Mouse (Mus musculus): ENCODE data around the gene Pes1. TPM values are rescaled to one million over a fixed set of nuclear protein-coding genes. Genes with fewer than 3 reads are reported as not detected.

Gene Pes1
- polyA plus RNA-seq, 1 experiment from 2014 or later, result 70.6 TPM

GRCm38 (mm10) chr11:3969837-3970236 lies 6.1 kb downstream of the Pes1 start:
- Histone ChIP-seq H3K36me3 (ENCODE audit: poor library complexity, severe bottlenecking) (peaks cover 68% of the 10 kb centered on the region), H3K9me3 (replicated peaks) (no peaks in the 10 kb centered on the region), H3K27ac (no peak overlapping the region), H3K4me3 (no peak overlapping the region), H3K9ac (no peak overlapping the region), H3K4me1 (peaks cover 14% of the 10 kb centered on the region), H3K4me2 (no peak overlapping the region), H3K27me3 (no peaks in the 10 kb centered on the region)
- no peak for ATAC-seq
- 80% methylated on average over 3 of the region's 3 CpGs for WGBS

GRCm38 (mm10) chr11:3970361-3970760 lies 6.6 kb downstream of the Pes1 start:
- peaks cover 73% of the 10 kb centered on the region for H3K36me3 ChIP-seq (ENCODE audit: poor library complexity, severe bottlenecking)
- no peak overlapping the region for H3K9ac ChIP-seq
- no peaks in the 10 kb centered on the region for H3K27me3 ChIP-seq
- H3K9me3 ChIP-seq (replicated peaks), result no peaks in the 10 kb centered on the region
- no peak overlapping the region for H3K27ac ChIP-seq
- no peak overlapping the region for H3K4me2 ChIP-seq
- ATAC-seq, result no peak
- WGBS, result 96% methylated on average over 7 of the region's 7 CpGs
- H3K4me3 ChIP-seq, result no peak overlapping the region
- H3K4me1 ChIP-seq, result peaks cover 9% of the 10 kb centered on the region

- 97% methylated on average over 7 of the region's 7 CpGs for WGBS
- H3K36me3 ChIP-seq (ENCODE audit: poor library complexity, severe bottlenecking), result peaks cover 98% of the 10 kb centered on the region
These were observed 9.3 kb downstream of the Pes1 start for GRCm38 (mm10) chr11:3973081-3973480.

GRCm38 (mm10) chr11:3974311-3974710 lies 10.5 kb downstream of the Pes1 start:
- Histone ChIP-seq H3K4me3 (no peak overlapping the region), H3K27me3 (no peaks in the 10 kb centered on the region), H3K36me3 (ENCODE audit: poor library complexity, severe bottlenecking) (peaks cover 100% of the 10 kb centered on the region), H3K4me2 (no peak overlapping the region), H3K9me3 (replicated peaks) (no peaks in the 10 kb centered on the region), H3K4me1 (no peaks in the 10 kb centered on the region), H3K27ac (no peak overlapping the region), H3K9ac (no peak overlapping the region)
- ATAC-seq, result no peak
- 45% methylated on average over 3 of the region's 3 CpGs for WGBS

More at GRCm38 (mm10) chr11:3973081-3973480, 9.3 kb downstream of the Pes1 start:
- no peak for ATAC-seq
- no peak overlapping the region for H3K9ac ChIP-seq
- H3K9me3 ChIP-seq (replicated peaks), result no peaks in the 10 kb centered on the region
- no peaks in the 10 kb centered on the region for H3K27me3 ChIP-seq
- H3K4me3 ChIP-seq, result no peak overlapping the region
- no peak overlapping the region for H3K4me2 ChIP-seq
- no peaks in the 10 kb centered on the region for H3K4me1 ChIP-seq
- no peak overlapping the region for H3K27ac ChIP-seq

- Histone ChIP-seq H3K9ac (no peak within 1 kb of the TSS), H3K27me3 (no peaks in the 10 kb centered on the region), H3K4me1 (no peaks in the 10 kb centered on the region), H3K9me3 (replicated peaks) (no peaks in the 10 kb centered on the region), H3K4me2 (no peak within 1 kb of the TSS), H3K36me3 (ENCODE audit: poor library complexity, severe bottlenecking) (peaks cover 97% of the 10 kb centered on the region), H3K4me3 (no peak within 1 kb of the TSS), H3K27ac (no peak within 1 kb of the TSS)
- WGBS, result 95% methylated on average over 6 of the region's 6 CpGs
- no peak for ATAC-seq
These were observed 12.9 kb downstream of the Pes1 start, which contains the start of gene 4930556J24Rik for GRCm38 (mm10) chr11:3976678-3977077. Gene 4930556J24Rik (minus strand): TSS chr11:3976778.

- Histone ChIP-seq H3K36me3 (ENCODE audit: poor library complexity, severe bottlenecking) (peaks cover 79% of the 10 kb centered on the region), H3K9ac (no peak overlapping the region), H3K27me3 (peaks cover 8% of the 10 kb centered on the region), H3K4me2 (no peak overlapping the region), H3K9me3 (replicated peaks) (no peaks in the 10 kb centered on the region), H3K4me1 (peaks cover 7% of the 10 kb centered on the region), H3K27ac (no peak overlapping the region), H3K4me3 (no peak overlapping the region)
- ATAC-seq, result no peak
- 86% methylated on average over 5 of the region's 5 CpGs for WGBS
These were observed 14.6 kb downstream of the Pes1 start for GRCm38 (mm10) chr11:3978421-3978820.

GRCm38 (mm10) chr11:3981536-3981935 lies 17.8 kb downstream of the Pes1 start:
- Histone ChIP-seq H3K4me3 (no peak overlapping the region), H3K9me3 (replicated peaks) (no peaks in the 10 kb centered on the region), H3K27ac (no peak overlapping the region), H3K27me3 (peaks cover 26% of the 10 kb centered on the region), H3K9ac (no peak overlapping the region), H3K4me2 (no peak overlapping the region), H3K36me3 (ENCODE audit: poor library complexity, severe bottlenecking) (peaks cover 48% of the 10 kb centered on the region), H3K4me1 (peaks cover 9% of the 10 kb centered on the region)
- WGBS, result 83% methylated on average over 6 of the region's 6 CpGs
- ATAC-seq, result no peak

- Histone ChIP-seq H3K36me3 (ENCODE audit: poor library complexity, severe bottlenecking) (peaks cover 38% of the 10 kb centered on the region), H3K27ac (no peak overlapping the region), H3K9me3 (replicated peaks) (no peaks in the 10 kb centered on the region), H3K4me2 (no peak overlapping the region; the same call in 1 of the 2 replicates), H3K4me1 (peaks cover 9% of the 10 kb centered on the region), H3K9ac (no peak overlapping the region), H3K27me3 (peaks cover 26% of the 10 kb centered on the region), H3K4me3 (no peak overlapping the region)
- no peak for ATAC-seq
- whole genome bisulfite sequencing, result 73% methylated on average over 7 of the region's 7 CpGs
These were observed 18.8 kb downstream of the Pes1 start for GRCm38 (mm10) chr11:3982275-3983209.

- Histone ChIP-seq H3K4me3 (peak within 1 kb of the TSS; percentile 41), H3K4me2 (peak within 1 kb of the TSS; percentile 68), H3K36me3 (ENCODE audit: poor library complexity, severe bottlenecking) (peaks cover 30% of the 10 kb centered on the region), H3K27ac (no peak within 1 kb of the TSS), H3K9ac (peak within 1 kb of the TSS; percentile 64), H3K4me1 (peaks cover 9% of the 10 kb centered on the region), H3K9me3 (replicated peaks) (no peaks in the 10 kb centered on the region), H3K27me3 (peaks cover 26% of the 10 kb centered on the region)
- 1% methylated on average over 27 of the region's 37 CpGs for WGBS
- ATAC-seq, result peak; percentile 48; the same call in 1 of the 2 replicates
These were observed 19.6 kb downstream of the Pes1 start, which contains the start of gene Gal3st1 for GRCm38 (mm10) chr11:3983291-3983862. Gene Gal3st1 (plus strand): TSS chr11:3983636.

- Histone ChIP-seq H3K27ac (no peak overlapping the region), H3K4me3 (peak overlapping the region; percentile 41), H3K4me1 (peaks cover 9% of the 10 kb centered on the region), H3K9me3 (replicated peaks) (no peaks in the 10 kb centered on the region), H3K36me3 (ENCODE audit: poor library complexity, severe bottlenecking) (peaks cover 23% of the 10 kb centered on the region), H3K4me2 (peak overlapping the region; percentile 68), H3K27me3 (peaks cover 26% of the 10 kb centered on the region), H3K9ac (peak overlapping the region; percentile 64)
- WGBS, result 13% methylated on average over 15 of the region's 15 CpGs
- ATAC-seq, result peak; percentile 41; the same call in 1 of the 2 replicates
These were observed 20.3 kb downstream of the Pes1 start for GRCm38 (mm10) chr11:3983863-3984745.

GRCm38 (mm10) chr11:3989748-3990147 lies 26.0 kb downstream of the Pes1 start:
- H3K4me3 ChIP-seq, result no peak overlapping the region
- H3K4me1 ChIP-seq, result no peaks in the 10 kb centered on the region
- H3K9ac ChIP-seq, result no peak overlapping the region
- H3K27ac ChIP-seq, result no peak overlapping the region
- no peaks in the 10 kb centered on the region for H3K36me3 ChIP-seq (ENCODE audit: poor library complexity, severe bottlenecking)
- H3K4me2 ChIP-seq, result no peak overlapping the region
- H3K9me3 ChIP-seq (replicated peaks), result no peaks in the 10 kb centered on the region
- WGBS, result 45% methylated on average over 3 of the region's 3 CpGs
- no peak for ATAC-seq
- H3K27me3 ChIP-seq, result peaks cover 4% of the 10 kb centered on the region

Data from forebrain, embryonic 13.5 days (tissue).